Mouse (Mus musculus) hindbrain, postnatal 0 days (tissue): Measurements from ENCODE around the gene Tmem156. TPM values are rescaled to one million over a fixed set of nuclear protein-coding genes. Genes with fewer than 3 reads are reported as not detected.

Experiments used
- ATAC-seq: fragments of 200-750 bp; cut with Nextera tagmentation; 2 replicates; pipeline ENCODE4 v1.8.0; 2017; ENCODE audit warnings: mild to moderate bottlenecking, moderate TSS enrichment, moderate library complexity
- DNase-seq: peaks from one replicate; pipeline ENCODE4 v3.0.0-alpha.2; 2015; ENCODE audit warnings: low spot score
- H3K27ac ChIP-seq: fragments of 300-500 bp; sonication (generic); 2 replicates; pipeline ENCODE4 v1.5.1; 2014; ENCODE audit warnings: mild to moderate bottlenecking
- H3K27me3 ChIP-seq: fragments of 300-500 bp; sonication (generic); 2 replicates; pipeline ENCODE4 v1.6.1; 2014; ENCODE audit warnings: low read length, mixed read lengths; ENCODE audit not compliant: insufficient read depth
- H3K36me3 ChIP-seq: fragments of 300-500 bp; sonication (generic); 2 replicates; pipeline ENCODE4 v1.6.1; 2014; ENCODE audit warnings: low read length, mixed read lengths; ENCODE audit not compliant: insufficient read depth
- H3K4me1 ChIP-seq: fragments of 300-500 bp; sonication (generic); 2 replicates; pipeline ENCODE4 v1.6.1; 2014; ENCODE audit warnings: antibody characterized with exemption, low read length, mixed read lengths; ENCODE audit not compliant: insufficient read depth
- H3K4me2 ChIP-seq: fragments of 300-500 bp; sonication (generic); 2 replicates; pipeline ENCODE4 v1.6.1; 2014; ENCODE audit warnings: low read depth, mild to moderate bottlenecking, low read length, moderate library complexity, mixed read lengths
- H3K4me3 ChIP-seq: fragments of 300-500 bp; sonication (generic); 2 replicates; pipeline ENCODE4 v1.5.1; 2014; ENCODE audit warnings: low read length
- H3K9ac ChIP-seq: fragments of 300-500 bp; sonication (generic); replicated peaks from 2 replicates; pipeline ENCODE4 v1.6.1; 2014; ENCODE audit warnings: mild to moderate bottlenecking, low read length, moderate library complexity, mixed read lengths
- H3K9me3 ChIP-seq: fragments of 300-500 bp; sonication (generic); 2 replicates; pipeline ENCODE4 v1.6.1; 2016; ENCODE audit warnings: low read length, mixed read lengths
- CTCF ChIP-seq: IDR thresholded peaks from 2 replicates; pipeline ENCODE4 v1.5.1; 2016; ENCODE audit warnings: antibody characterized with exemption, control low read depth, low read depth
- WGBS: fragments of 180-500 bp; shearing (Covaris S2); extraction: QIAGEN DNeasy Blood & Tissue Kit; methylation state at CpG from one replicate; pipeline ENCODE4 v1.1.7; 2014; 5-methylcytosine and 5-hydroxymethylcytosine counted together
- polyA plus RNA-seq: library from polyadenylated mRNA; unstranded; fragments of >200 nt; fragmentation: Nextera tagmentation; extraction: Ambion mirVana; gene quantifications from 2 replicates; pipeline ENCODE4 v1.2.1, GENCODE M21; 2015
- total RNA-seq: library from RNA; depleted of rRNA; stranded (reverse); fragments of >200 nt; gene quantifications from 2 replicates; pipeline ENCODE4 v1.2.3, GENCODE M21; 2014; rRNA removed

The Tmem156 gene
- total and polyA plus RNA-seq, 2 experiments from 2014 or later = 0.13 to 0.21 TPM

- Histone ChIP-seq H3K27ac (no peak overlapping the region), H3K4me2 (no peak overlapping the region), H3K4me1 (peaks cover 7% of the 10 kb centered on the region; the same call in 1 of the 2 replicates), H3K9me3 (no peaks in the 10 kb centered on the region), H3K4me3 (no peak overlapping the region), H3K27me3 (no peaks in the 10 kb centered on the region), H3K9ac (no peak overlapping the region), H3K36me3 (no peaks in the 10 kb centered on the region)
- no peak for TF ChIP-seq CTCF
- 94% methylated on average over 3 of the region's 3 CpGs for WGBS
- DNase-seq (no peak), ATAC-seq (no peak)
These were observed 76.4 kb downstream of the Tmem156 start for GRCm38 (mm10) chr5:65015508-65015907.

- H3K9me3 ChIP-seq = no peaks in the 10 kb centered on the region
- DNase-seq (no peak), ATAC-seq (no peak)
- H3K27ac ChIP-seq = no peak overlapping the region
- no peak overlapping the region for H3K4me2 ChIP-seq
- H3K27me3 ChIP-seq = no peaks in the 10 kb centered on the region
- no peak for TF ChIP-seq CTCF
- H3K9ac ChIP-seq = no peak overlapping the region
- H3K4me1 ChIP-seq = no peaks in the 10 kb centered on the region
- 81% methylated on average over 7 of the region's 7 CpGs for whole genome bisulfite sequencing
- no peaks in the 10 kb centered on the region for H3K36me3 ChIP-seq
- H3K4me3 ChIP-seq = no peak overlapping the region
These were observed 79.9 kb downstream of the Tmem156 start for GRCm38 (mm10) chr5:65011901-65012573.

- no peak overlapping the region for H3K4me2 ChIP-seq
- 46% methylated on average over 4 of the region's 4 CpGs for WGBS
- DNase-seq (peak; percentile 52), ATAC-seq (peak; percentile 51; the same call in 1 of the 2 replicates)
- H3K4me1 ChIP-seq = peaks cover 3% of the 10 kb centered on the region
- no peaks in the 10 kb centered on the region for H3K36me3 ChIP-seq
- no peak overlapping the region for H3K4me3 ChIP-seq
- peak overlapping the region; percentile 16; the same call in 1 of the 2 replicates for H3K27ac ChIP-seq
- peak; percentile 44 for TF ChIP-seq CTCF
- H3K9ac ChIP-seq = no peak overlapping the region
- no peaks in the 10 kb centered on the region for H3K27me3 ChIP-seq
- no peaks in the 10 kb centered on the region for H3K9me3 ChIP-seq
These were observed 85.9 kb downstream of the Tmem156 start for GRCm38 (mm10) chr5:65006011-65006491.

DNA sequence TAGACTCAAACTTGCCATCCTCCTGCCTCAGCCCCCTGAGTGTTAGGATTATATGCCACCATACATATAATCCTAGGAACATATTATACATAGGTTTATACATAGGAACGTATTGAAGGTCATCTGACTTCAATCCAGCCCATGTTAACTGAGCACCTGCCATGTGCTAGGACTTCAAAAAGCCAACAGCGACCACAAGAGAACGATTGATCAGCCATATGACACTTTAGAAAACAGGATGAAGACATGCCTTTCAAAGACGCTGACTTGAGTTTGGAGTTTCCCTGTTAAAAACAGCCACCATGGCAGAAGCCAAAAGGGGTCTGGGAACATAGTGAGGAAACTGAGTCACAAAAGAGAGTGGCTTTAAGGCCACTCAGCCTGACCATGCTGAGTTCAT, 86.7 kb downstream of the Tmem156 start:
- H3K9ac ChIP-seq = no peak overlapping the region
- no peak for ATAC-seq
- no peak overlapping the region for H3K4me2 ChIP-seq
- TF ChIP-seq CTCF = no peak
- peaks cover 3% of the 10 kb centered on the region for H3K4me1 ChIP-seq
- H3K27ac ChIP-seq = 0 out of 2 replicates have a peak overlapping the region, but pooled peaks have one; percentile 16
- no peaks in the 10 kb centered on the region for H3K36me3 ChIP-seq
- no peak overlapping the region for H3K4me3 ChIP-seq
- WGBS = 92% methylated on average over 4 of the region's 4 CpGs
- no peaks in the 10 kb centered on the region for H3K9me3 ChIP-seq
- DNase-seq = no peak
- H3K27me3 ChIP-seq = no peaks in the 10 kb centered on the region

Other genes starting within 250 kb of the Tmem156 start
- gene Tlr1, start 158.6 kb downstream of the Tmem156 start, total RNA-seq = 0.10 and 0.75 TPM in 2 replicates
- gene Tlr1, start 158.6 kb downstream of the Tmem156 start, polyA plus RNA-seq = 0.24 and 0.35 TPM in 2 replicates
- 0.07 and 0.16 TPM in 2 replicates for gene Tlr6, start 132.0 kb downstream of the Tmem156 start, total RNA-seq
- 0.34 and 0.48 TPM in 2 replicates for gene Tlr6, start 132.0 kb downstream of the Tmem156 start, polyA plus RNA-seq
- gene Fam114a1, start 122.1 kb downstream of the Tmem156 start, total RNA-seq = 3.9 and 5.8 TPM in 2 replicates
- gene Fam114a1, start 122.1 kb downstream of the Tmem156 start, polyA plus RNA-seq = 6.8 and 7.3 TPM in 2 replicates
- gene Klhl5, start 15.4 kb upstream of the Tmem156 start, total RNA-seq = 47.8 and 49.1 TPM in 2 replicates
- 49.8 and 53.3 TPM in 2 replicates for gene Klhl5, start 15.4 kb upstream of the Tmem156 start, polyA plus RNA-seq
- 11.1 and 12.9 TPM in 2 replicates for gene Wdr19, start 107.6 kb upstream of the Tmem156 start, total RNA-seq
- 8.1 and 9.6 TPM in 2 replicates for gene Wdr19, start 107.6 kb upstream of the Tmem156 start, polyA plus RNA-seq
- 18.6 and 26.0 TPM in 2 replicates for gene Rfc1, start 243.5 kb upstream of the Tmem156 start, total RNA-seq
- 31.2 and 33.0 TPM in 2 replicates for gene Rfc1, start 243.5 kb upstream of the Tmem156 start, polyA plus RNA-seq